Mouse (Mus musculus) left cerebral cortex, postnatal 4 days (tissue): ENCODE measurements at regions not wholly inside any gene's neighbourhood (a gene's known extent, or its start where the extent isn't known, plus 50 kb on each side); places are given as distances from the start of the nearest gene placed in this dataset.
A peak's percentile ranks its signal among the peaks of the same experiment; 100 is the strongest.

Experiments used
- DNase-seq: peaks from one replicate; pipeline ENCODE4 v3.0.0-alpha.2; 2022
- intact Hi-C: fragments of 180-260 bp; cut with DNase I; formaldehyde crosslinking; loops from one replicate; pipeline ENCODE4 v1.15.1; 2025

- intact Hi-C loops, result no loop called here
- peak; percentile 2 for DNase-seq
These were observed 308.7 kb downstream of the Kctd12 start for GRCm38 (mm10) chr14:102673724-102674123.

GRCm38 (mm10) chr14:102663240-102663639 lies 319.2 kb downstream of the Kctd12 start:
- intact Hi-C loops, result no loop called here
- peak; percentile 13 for DNase-seq

- DNase-seq, result no peak
- intact Hi-C loops, result no loop called here
These were observed 322.1 kb downstream of the Kctd12 start for GRCm38 (mm10) chr14:102660351-102660750.

- intact Hi-C loops, result no loop called here
These were observed 326.2 kb downstream of the Kctd12 start for GRCm38 (mm10) chr14:102656235-102656634.

GRCm38 (mm10) chr14:102629601-102630000 lies 352.8 kb downstream of the Kctd12 start:
- no peak for DNase-seq
- intact Hi-C loops, result no loop called here

More at GRCm38 (mm10) chr14:102656235-102656634, 326.2 kb downstream of the Kctd12 start:
- no peak for DNase-seq

GRCm38 (mm10) chr14:102621546-102621945 lies 360.9 kb downstream of the Kctd12 start:
- DNase-seq, result no peak
- intact Hi-C loops, result no loop called here

- intact Hi-C loops, result no loop called here
- DNase-seq, result no peak
These were observed 363.4 kb downstream of the Kctd12 start for GRCm38 (mm10) chr14:102619056-102619455.

GRCm38 (mm10) chr14:102615588-102616309 lies 366.7 kb downstream of the Kctd12 start:
- no peak for DNase-seq
- intact Hi-C loops, result no loop called here

GRCm38 (mm10) chr14:102606055-102606454 lies 376.4 kb downstream of the Kctd12 start:
- intact Hi-C loops, result no loop called here
- DNase-seq, result no peak

GRCm38 (mm10) chr14:102594850-102595249 lies 387.6 kb downstream of the Kctd12 start:
- intact Hi-C loops, result no loop called here
- no peak for DNase-seq

GRCm38 (mm10) chr14:102553781-102554180 lies 428.7 kb downstream of the Kctd12 start:
- DNase-seq, result no peak
- intact Hi-C loops, result no loop called here

- intact Hi-C loops, result no loop called here
- DNase-seq, result no peak
These were observed 429.8 kb downstream of the Kctd12 start for GRCm38 (mm10) chr14:102552598-102552997.

GRCm38 (mm10) chr14:102524894-102525577 lies 457.4 kb downstream of the Kctd12 start:
- intact Hi-C loops, result no loop called here
- DNase-seq, result no peak

- no peak for DNase-seq
- intact Hi-C loops, result loop anchor here (5.0 to 10.0 kb wide), 2 partner anchors 466 to 572 kb away; partner anchors contain the start of gene Kctd12
These were observed 465.7 kb downstream of the Kctd12 start for GRCm38 (mm10) chr14:102516765-102517164.

- DNase-seq, result no peak
- intact Hi-C loops, result loop anchor here (10.0 kb wide), 1 partner anchor 570 kb away; no protein-coding TSS in a partner anchor
These were observed 467.9 kb downstream of the Kctd12 start for GRCm38 (mm10) chr14:102514527-102514926.

GRCm38 (mm10) chr14:102512651-102513050 lies 469.8 kb downstream of the Kctd12 start:
- no peak for DNase-seq
- intact Hi-C loops, result loop anchor here (10.0 kb wide), 1 partner anchor 568 kb away; no protein-coding TSS in a partner anchor

GRCm38 (mm10) chr14:102511691-102512383 lies 470.6 kb downstream of the Kctd12 start:
- intact Hi-C loops, result loop anchor here (10.0 kb wide), 1 partner anchor 567 kb away; no protein-coding TSS in a partner anchor

GRCm38 (mm10) chr14:102510387-102510786 lies 472.1 kb downstream of the Kctd12 start:
- intact Hi-C loops, result loop anchor here (10.0 kb wide), 1 partner anchor 566 kb away; no protein-coding TSS in a partner anchor
- DNase-seq, result peak; percentile 58

More at GRCm38 (mm10) chr14:102511691-102512383, 470.6 kb downstream of the Kctd12 start:
- no peak for DNase-seq

GRCm38 (mm10) chr14:102505696-102506321 lies 476.6 kb downstream of the Kctd12 start:
- no peak for DNase-seq
- intact Hi-C loops, result no loop called here

- DNase-seq, result no peak
- intact Hi-C loops, result no loop called here
These were observed 485.3 kb downstream of the Kctd12 start for GRCm38 (mm10) chr14:102497179-102497578.

- intact Hi-C loops, result no loop called here
- no peak for DNase-seq
These were observed 490.1 kb downstream of the Kctd12 start for GRCm38 (mm10) chr14:102492376-102492775.
